Mouse (Mus musculus): ENCODE data around the gene Lyzl4. TPM values are rescaled to one million over a fixed set of nuclear protein-coding genes. Genes with fewer than 3 reads are reported as not detected.

Gene Lyzl4
- polyA plus RNA-seq, 1 experiment from 2014 or later: not detected

GRCm38 (mm10) chr9:121642401-121643181 is 695 bp upstream of the Lyzl4 start, which contains the start of gene Vipr1:
Gene Vipr1 (plus strand): TSS chr9:121642716.
- peak within 1 kb of the TSS; percentile 55 for H3K4me3 ChIP-seq
- H3K27me3 ChIP-seq: peaks cover 76% of the 10 kb centered on the region
- under 1% methylated on average over 78 of the region's 79 CpGs for WGBS
- H3K4me1 ChIP-seq: peaks cover 24% of the 10 kb centered on the region
- peak; percentile 95 for ATAC-seq
- peak within 1 kb of the TSS; percentile 75 for H3K9ac ChIP-seq
- peak within 1 kb of the TSS; percentile 90 for H3K4me2 ChIP-seq
- H3K27ac ChIP-seq: no peak within 1 kb of the TSS
- no peaks in the 10 kb centered on the region for H3K36me3 ChIP-seq (ENCODE audit: poor library complexity, severe bottlenecking)
- H3K9me3 ChIP-seq (replicated peaks): no peaks in the 10 kb centered on the region

DNA sequence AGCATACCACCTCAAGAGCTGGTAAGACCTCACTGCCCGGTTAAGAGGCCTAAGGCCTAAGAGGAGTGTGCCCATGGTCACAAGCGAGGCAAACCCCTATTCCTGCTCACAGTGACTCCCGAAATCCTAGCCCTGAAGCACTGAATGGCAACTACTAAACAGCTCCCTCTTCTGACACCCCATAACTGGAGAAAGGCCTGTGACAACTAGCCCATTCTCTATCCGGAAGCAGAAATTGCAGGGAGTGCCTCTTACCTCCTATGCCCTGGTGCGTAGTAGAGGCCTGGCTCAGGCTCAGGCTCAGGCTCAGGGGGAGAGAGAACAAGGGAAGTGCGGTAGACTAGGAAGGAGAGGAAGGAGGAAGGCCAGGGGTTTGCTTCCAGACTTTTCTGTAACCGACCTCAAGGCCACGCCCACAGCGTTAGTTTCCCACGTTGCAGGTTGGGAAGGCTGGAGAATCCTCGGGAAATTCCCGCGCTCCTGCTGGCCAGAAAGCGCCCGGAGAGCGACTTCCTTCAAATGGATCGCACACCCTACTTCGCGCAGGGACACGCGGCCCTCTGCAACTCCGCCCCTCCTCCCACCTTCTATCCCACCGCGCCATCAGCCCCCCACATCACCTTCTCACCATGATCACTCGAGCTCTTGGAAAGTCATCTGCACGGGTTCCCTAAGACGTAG is 521 bp downstream of the Lyzl4 start:
- H3K27me3 ChIP-seq: peaks cover 75% of the 10 kb centered on the region
- no peaks in the 10 kb centered on the region for H3K36me3 ChIP-seq (ENCODE audit: poor library complexity, severe bottlenecking)
- H3K27ac ChIP-seq: no peak overlapping the region
- 11% methylated on average over 27 of the region's 27 CpGs for WGBS
- ATAC-seq: no peak
- H3K4me2 ChIP-seq: peak overlapping the region; percentile 90
- peak overlapping the region; percentile 55 for H3K4me3 ChIP-seq
- 0 out of 2 replicates have a peak overlapping the region, but pooled peaks have one; percentile 75 for H3K9ac ChIP-seq
- H3K9me3 ChIP-seq (replicated peaks): no peaks in the 10 kb centered on the region
- H3K4me1 ChIP-seq: peaks cover 24% of the 10 kb centered on the region

GRCm38 (mm10) chr9:121639790-121640189 is 2.1 kb downstream of the Lyzl4 start:
- Histone ChIP-seq H3K36me3 (ENCODE audit: poor library complexity, severe bottlenecking) (no peaks in the 10 kb centered on the region), H3K9ac (no peak overlapping the region), H3K27me3 (peaks cover 66% of the 10 kb centered on the region), H3K4me3 (no peak overlapping the region), H3K4me1 (peaks cover 24% of the 10 kb centered on the region), H3K27ac (no peak overlapping the region), H3K9me3 (replicated peaks) (no peaks in the 10 kb centered on the region), H3K4me2 (no peak overlapping the region)
- ATAC-seq: no peak
- WGBS: 44% methylated on average over 16 of the region's 16 CpGs

- H3K27me3 ChIP-seq: peaks cover 28% of the 10 kb centered on the region
- no peaks in the 10 kb centered on the region for H3K36me3 ChIP-seq (ENCODE audit: poor library complexity, severe bottlenecking)
- H3K4me1 ChIP-seq: no peaks in the 10 kb centered on the region
- no peak overlapping the region for H3K4me3 ChIP-seq
- H3K9ac ChIP-seq: no peak overlapping the region
- H3K27ac ChIP-seq: no peak overlapping the region
- H3K9me3 ChIP-seq (replicated peaks): no peaks in the 10 kb centered on the region
- no peak overlapping the region for H3K4me2 ChIP-seq
- 60% methylated on average over 7 of the region's 7 CpGs for WGBS
- ATAC-seq: no peak
Observed at GRCm38 (mm10) chr9:121635835-121636576, 5.9 kb downstream of the Lyzl4 start.

- Histone ChIP-seq H3K4me1 (no peaks in the 10 kb centered on the region), H3K27ac (no peak overlapping the region), H3K36me3 (ENCODE audit: poor library complexity, severe bottlenecking) (no peaks in the 10 kb centered on the region), H3K9ac (no peak overlapping the region), H3K27me3 (peaks cover 6% of the 10 kb centered on the region; the same call in 1 of the 2 replicates), H3K4me2 (no peak overlapping the region), H3K9me3 (replicated peaks) (no peaks in the 10 kb centered on the region), H3K4me3 (no peak overlapping the region)
- 83% methylated on average over 6 of the region's 6 CpGs for WGBS
- no peak for ATAC-seq
Observed at GRCm38 (mm10) chr9:121633306-121633705, 8.6 kb downstream of the Lyzl4 start.

GRCm38 (mm10) chr9:121632891-121633290 is 9.0 kb downstream of the Lyzl4 start:
- Histone ChIP-seq H3K36me3 (ENCODE audit: poor library complexity, severe bottlenecking) (no peaks in the 10 kb centered on the region), H3K9me3 (replicated peaks) (no peaks in the 10 kb centered on the region), H3K4me3 (no peak overlapping the region), H3K27ac (no peak overlapping the region), H3K9ac (no peak overlapping the region), H3K4me2 (no peak overlapping the region), H3K27me3 (peaks cover 6% of the 10 kb centered on the region; the same call in 1 of the 2 replicates), H3K4me1 (no peaks in the 10 kb centered on the region)
- ATAC-seq: no peak
- WGBS: 85% methylated on average over 10 of the region's 10 CpGs

GRCm38 (mm10) chr9:121631946-121632345 is 9.9 kb downstream of the Lyzl4 start:
- H3K4me3 ChIP-seq: no peak overlapping the region
- H3K4me2 ChIP-seq: no peak overlapping the region
- H3K36me3 ChIP-seq (ENCODE audit: poor library complexity, severe bottlenecking): no peaks in the 10 kb centered on the region
- H3K27ac ChIP-seq: no peak overlapping the region
- no peaks in the 10 kb centered on the region for H3K9me3 ChIP-seq (replicated peaks)
- WGBS: 79% methylated on average over 4 of the region's 4 CpGs
- no peaks in the 10 kb centered on the region for H3K4me1 ChIP-seq
- no peak for ATAC-seq
- peaks cover 6% of the 10 kb centered on the region; the same call in 1 of the 2 replicates for H3K27me3 ChIP-seq
- no peak overlapping the region for H3K9ac ChIP-seq

GRCm38 (mm10) chr9:121630627-121631026 is 11.3 kb downstream of the Lyzl4 start:
- Histone ChIP-seq H3K4me3 (no peak overlapping the region), H3K27ac (no peak overlapping the region), H3K4me2 (no peak overlapping the region), H3K27me3 (no peaks in the 10 kb centered on the region), H3K4me1 (no peaks in the 10 kb centered on the region), H3K9me3 (replicated peaks) (no peaks in the 10 kb centered on the region), H3K9ac (no peak overlapping the region), H3K36me3 (ENCODE audit: poor library complexity, severe bottlenecking) (no peaks in the 10 kb centered on the region)
- 87% methylated on average over 1 of the region's 1 CpGs for WGBS
- no peak for ATAC-seq

- no peaks in the 10 kb centered on the region for H3K36me3 ChIP-seq (ENCODE audit: poor library complexity, severe bottlenecking)
- no peaks in the 10 kb centered on the region for H3K27me3 ChIP-seq
- no peak overlapping the region for H3K27ac ChIP-seq
- H3K9me3 ChIP-seq (replicated peaks): no peaks in the 10 kb centered on the region
- WGBS: 94% methylated on average over 2 of the region's 2 CpGs
- no peaks in the 10 kb centered on the region for H3K4me1 ChIP-seq
- no peak overlapping the region for H3K4me2 ChIP-seq
- no peak overlapping the region for H3K4me3 ChIP-seq
- H3K9ac ChIP-seq: no peak overlapping the region
- ATAC-seq: no peak
Observed at GRCm38 (mm10) chr9:121624920-121625319, 17.0 kb downstream of the Lyzl4 start.

DNA sequence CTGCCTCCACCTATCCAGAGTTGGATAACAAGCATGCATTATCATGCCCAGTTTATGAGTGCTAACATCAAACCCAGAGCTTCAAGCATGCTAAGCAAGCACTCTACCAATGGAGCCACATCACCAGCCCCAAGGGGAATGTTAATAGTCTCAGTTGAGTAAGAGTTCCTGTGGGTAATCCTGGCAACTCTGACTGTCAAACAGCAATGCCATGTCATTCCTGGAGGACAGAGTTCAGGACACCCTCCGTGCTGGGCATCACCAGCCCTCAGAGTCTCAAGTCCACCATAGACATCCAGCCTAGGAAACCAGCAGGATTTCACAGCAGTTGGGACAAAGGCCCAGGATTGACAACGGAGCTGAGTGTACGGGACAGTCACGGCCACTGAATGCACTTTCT is 18.7 kb downstream of the Lyzl4 start:
- H3K9me3 ChIP-seq (replicated peaks): no peaks in the 10 kb centered on the region
- H3K4me1 ChIP-seq: no peaks in the 10 kb centered on the region
- H3K4me2 ChIP-seq: no peak overlapping the region
- no peak overlapping the region for H3K9ac ChIP-seq
- H3K27me3 ChIP-seq: no peaks in the 10 kb centered on the region
- no peak overlapping the region for H3K4me3 ChIP-seq
- ATAC-seq: no peak
- 90% methylated on average over 4 of the region's 4 CpGs for WGBS
- no peak overlapping the region for H3K27ac ChIP-seq
- H3K36me3 ChIP-seq (ENCODE audit: poor library complexity, severe bottlenecking): no peaks in the 10 kb centered on the region

- no peak overlapping the region for H3K27ac ChIP-seq
- no peak for ATAC-seq
- 51% methylated on average over 7 of the region's 7 CpGs for WGBS
- H3K36me3 ChIP-seq (ENCODE audit: poor library complexity, severe bottlenecking): no peaks in the 10 kb centered on the region
- H3K4me2 ChIP-seq: no peak overlapping the region
- H3K9ac ChIP-seq: no peak overlapping the region
- H3K27me3 ChIP-seq: no peaks in the 10 kb centered on the region
- no peak overlapping the region for H3K4me3 ChIP-seq
- H3K4me1 ChIP-seq: no peaks in the 10 kb centered on the region
- H3K9me3 ChIP-seq (replicated peaks): no peaks in the 10 kb centered on the region
Observed at GRCm38 (mm10) chr9:121619441-121619840, 22.5 kb downstream of the Lyzl4 start.

- H3K4me1 ChIP-seq: no peaks in the 10 kb centered on the region
- no peak overlapping the region for H3K4me2 ChIP-seq
- H3K9ac ChIP-seq: no peak overlapping the region
- no peak overlapping the region for H3K4me3 ChIP-seq
- no peaks in the 10 kb centered on the region for H3K27me3 ChIP-seq
- H3K27ac ChIP-seq: no peak overlapping the region
- no peak for ATAC-seq
- no peaks in the 10 kb centered on the region for H3K36me3 ChIP-seq (ENCODE audit: poor library complexity, severe bottlenecking)
- WGBS: 60% methylated on average over 3 of the region's 3 CpGs
- H3K9me3 ChIP-seq (replicated peaks): no peaks in the 10 kb centered on the region
Observed at GRCm38 (mm10) chr9:121616471-121616870, 25.4 kb downstream of the Lyzl4 start.

Data from forebrain, embryonic 13.5 days (tissue).